Mouse (Mus musculus): ENCODE measurements around the gene Hspb8.

- TF ChIP-seq CTCF (IDR thresholded peaks at IDR 0.05; ENCODE audit: low read depth, low read length) (no peak), GATA1 (IDR thresholded peaks at IDR 0.05; ENCODE audit: borderline replicate concordance, low read length) (no peak), GATA2 (IDR thresholded peaks at IDR 0.05; ENCODE audit: borderline replicate concordance, low read depth, low read length) (no peak), TAL1 (conservative IDR thresholded peaks at IDR 0.05; ENCODE audit: low read depth, low read length) (no peak), POLR2AphosphoS5 (IDR thresholded peaks at IDR 0.05; ENCODE audit: insufficient replicate concordance, low read depth, low read length) (no peak)
These were observed 28.2 kb upstream of the Hspb8 start for GRCm38 (mm10) chr5:116450901-116451300.
